Mouse (Mus musculus) forebrain, embryonic 15.5 days (tissue): ENCODE results near the gene Itgb2. TPM values are rescaled to one million over a fixed set of nuclear protein-coding genes. Genes with fewer than 3 reads are reported as not detected.
A peak's percentile ranks its signal among the peaks of the same experiment; 100 is the strongest.

Experiments
- ATAC-seq: fragments of 200-750 bp; cut with Nextera tagmentation; replicated peaks from 2 replicates; pipeline ENCODE4 v1.8.0; 2017; ENCODE audit warnings: mild to moderate bottlenecking, moderate TSS enrichment, moderate library complexity
- H3K27ac ChIP-seq: fragments of 300-500 bp; sonication (generic); replicated peaks from 2 replicates; pipeline ENCODE4 v1.5.1; 2015; ENCODE audit warnings: mild to moderate bottlenecking, inconsistent platforms
- H3K27me3 ChIP-seq: fragments of 300-500 bp; sonication (generic); 2 replicates; pipeline ENCODE4 v1.6.1; 2015; ENCODE audit warnings: inconsistent platforms
- H3K36me3 ChIP-seq: fragments of 300-500 bp; sonication (generic); 2 replicates; pipeline ENCODE4 v1.6.1; 2015; ENCODE audit warnings: mild to moderate bottlenecking, inconsistent platforms
- H3K4me1 ChIP-seq: fragments of 300-500 bp; sonication (generic); 2 replicates; pipeline ENCODE4 v1.6.1; 2015; ENCODE audit warnings: inconsistent platforms
- H3K4me2 ChIP-seq: fragments of 300-500 bp; sonication (generic); replicated peaks from 2 replicates; pipeline ENCODE4 v1.6.1; 2015; ENCODE audit warnings: mild to moderate bottlenecking, inconsistent platforms
- H3K4me3 ChIP-seq: fragments of 300-500 bp; sonication (generic); 2 replicates; pipeline ENCODE4 v1.5.1; 2015; ENCODE audit warnings: mild to moderate bottlenecking, inconsistent platforms
- H3K9ac ChIP-seq: fragments of 300-500 bp; sonication (generic); replicated peaks from 2 replicates; pipeline ENCODE4 v1.6.1; 2015; ENCODE audit warnings: mild to moderate bottlenecking, inconsistent platforms
- H3K9me3 ChIP-seq: fragments of 300-500 bp; sonication (generic); 2 replicates; pipeline ENCODE4 v1.6.1; 2016; ENCODE audit warnings: inconsistent platforms
- WGBS: fragments of 180-500 bp; shearing (Covaris S2); methylation state at CpG from one replicate; pipeline ENCODE4 v1.1.7; 2015; ENCODE audit warnings: mixed read lengths; 5-methylcytosine and 5-hydroxymethylcytosine counted together
- polyA plus RNA-seq: library from polyadenylated mRNA; unstranded; fragments of >200 nt; fragmentation: Nextera tagmentation; extraction: Ambion mirVana; gene quantifications from 2 replicates; pipeline ENCODE4 v1.2.1, GENCODE M21; 2015

Gene Itgb2
- polyA plus RNA-seq, 1 experiment from 2014 or later = 0.87 TPM

DNA sequence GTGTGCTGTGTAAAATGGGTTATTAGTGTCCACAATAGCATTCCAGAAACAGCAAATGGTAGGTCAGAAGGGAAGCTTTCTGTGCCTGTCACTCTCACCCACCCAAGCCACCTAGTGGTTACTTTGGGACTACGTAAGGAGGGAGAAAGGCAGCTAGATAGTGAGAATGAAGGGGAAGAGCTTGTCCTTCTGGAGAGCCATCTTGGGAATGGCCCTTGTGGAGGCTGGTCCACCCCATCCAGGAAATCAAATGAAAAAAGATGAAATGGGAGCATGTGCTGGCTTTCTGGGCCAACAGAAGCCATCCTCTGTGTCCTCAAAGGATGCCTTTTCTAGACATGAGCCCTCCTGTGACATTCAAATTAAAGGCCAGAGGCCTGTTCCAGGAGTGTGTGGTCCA, 75.3 kb downstream of the Itgb2 start:
- Histone ChIP-seq H3K4me3 (peak overlapping the region; percentile 93), H3K9me3 (no peaks in the 10 kb centered on the region), H3K4me1 (peaks cover 24% of the 10 kb centered on the region), H3K36me3 (peaks cover 7% of the 10 kb centered on the region; the same call in 1 of the 2 replicates), H3K4me2 (peak overlapping the region; percentile 84), H3K9ac (no peak overlapping the region), H3K27me3 (no peaks in the 10 kb centered on the region), H3K27ac (peak overlapping the region; percentile 95)
- 38% methylated on average over 1 of the region's 1 CpGs for WGBS
- peak; percentile 17; the same call in 1 of the 2 replicates for ATAC-seq

DNA sequence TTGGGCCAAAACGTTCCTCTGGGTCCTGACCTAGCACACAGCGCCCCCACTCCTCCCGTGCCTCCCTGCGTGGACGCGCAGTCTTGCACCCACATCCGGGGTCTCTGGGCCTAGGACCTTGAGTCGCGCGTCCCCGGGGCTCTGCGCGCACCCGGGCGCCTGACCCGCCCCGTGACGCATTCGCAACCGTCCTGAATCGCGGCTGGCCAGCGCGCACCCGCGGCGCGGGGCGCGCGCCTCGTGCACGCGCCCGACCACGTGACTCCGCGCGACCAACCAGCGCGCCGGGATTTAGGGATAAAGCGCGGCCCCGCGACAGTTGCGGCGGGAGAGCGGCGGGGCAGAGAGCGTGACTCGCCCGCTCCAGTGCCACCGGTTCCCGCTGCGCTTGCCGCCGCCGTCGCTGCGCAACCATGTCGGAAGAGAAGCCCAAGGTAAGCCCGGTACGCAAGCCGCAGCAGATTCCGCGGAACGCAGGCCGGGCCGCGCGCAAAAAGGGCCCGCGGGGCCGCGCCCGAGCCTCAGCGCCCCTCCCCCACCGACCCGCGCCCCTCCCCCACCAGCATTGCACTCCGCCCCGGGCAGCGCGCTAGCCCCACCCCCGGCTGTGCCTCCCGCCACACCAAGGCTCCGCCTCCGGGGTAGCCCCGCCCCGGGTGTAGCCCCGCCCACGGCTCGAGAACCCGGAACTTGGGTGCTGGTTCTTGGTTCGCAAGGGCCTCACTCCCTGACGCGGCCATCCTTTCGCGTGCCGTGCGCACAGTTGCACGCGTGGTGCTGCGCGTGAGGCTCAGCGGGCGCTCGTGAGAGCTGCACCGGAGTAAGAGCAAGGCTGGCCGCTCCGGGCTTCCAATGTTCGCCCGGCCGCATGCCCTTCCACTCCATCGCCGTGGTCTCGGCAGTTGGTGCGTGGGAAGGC, 76.1 kb downstream of the Itgb2 start, which contains the start of the genes Sumo3 and Gm49325:
Gene Sumo3 (plus strand): TSS at position 190 of the 919 bp plus-strand sequence.
Gene Gm49325 (plus strand): TSS at position 290 of the 919 bp plus-strand sequence.
- peaks cover 28% of the 10 kb centered on the region for H3K4me1 ChIP-seq
- no peaks in the 10 kb centered on the region for H3K27me3 ChIP-seq
- H3K4me3 ChIP-seq = peak within 1 kb of the TSS; percentile 93
- ATAC-seq = peak; percentile 83
- H3K9me3 ChIP-seq = no peaks in the 10 kb centered on the region
- peak within 1 kb of the TSS; percentile 95 for H3K27ac ChIP-seq
- WGBS = 1% methylated on average over 105 of the region's 119 CpGs
- peak within 1 kb of the TSS; percentile 84 for H3K4me2 ChIP-seq
- H3K36me3 ChIP-seq = peaks cover 15% of the 10 kb centered on the region; the same call in 1 of the 2 replicates
- H3K9ac ChIP-seq = peak within 1 kb of the TSS; percentile 77

DNA sequence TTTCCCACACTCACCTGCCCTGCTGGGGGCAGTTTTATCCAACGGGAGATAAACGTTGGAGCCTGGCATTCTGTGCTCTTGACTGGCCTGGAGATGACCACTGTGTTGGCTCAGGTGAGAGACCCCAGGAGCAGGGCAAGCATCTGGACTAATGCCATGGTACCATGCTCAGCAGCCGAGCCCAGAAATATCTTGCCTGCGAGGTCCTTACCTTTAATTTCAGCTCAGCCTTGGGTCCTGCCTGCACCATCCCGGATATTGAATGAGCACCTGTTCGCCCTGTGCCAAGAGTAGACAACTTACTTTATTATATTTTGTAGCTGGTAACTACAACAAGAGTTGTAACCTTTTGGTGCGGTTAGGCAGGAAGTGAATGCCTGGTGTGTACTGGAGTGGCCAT, 76.8 kb downstream of the Itgb2 start:
- no peaks in the 10 kb centered on the region for H3K27me3 ChIP-seq
- peak overlapping the region; percentile 77 for H3K9ac ChIP-seq
- peaks cover 18% of the 10 kb centered on the region; the same call in 1 of the 2 replicates for H3K36me3 ChIP-seq
- H3K4me3 ChIP-seq = peak overlapping the region; percentile 93
- peaks cover 28% of the 10 kb centered on the region for H3K4me1 ChIP-seq
- peak overlapping the region; percentile 84 for H3K4me2 ChIP-seq
- H3K27ac ChIP-seq = peak overlapping the region; percentile 95
- peak; percentile 36 for ATAC-seq
- H3K9me3 ChIP-seq = no peaks in the 10 kb centered on the region
- 41% methylated on average over 7 of the region's 7 CpGs for WGBS

DNA sequence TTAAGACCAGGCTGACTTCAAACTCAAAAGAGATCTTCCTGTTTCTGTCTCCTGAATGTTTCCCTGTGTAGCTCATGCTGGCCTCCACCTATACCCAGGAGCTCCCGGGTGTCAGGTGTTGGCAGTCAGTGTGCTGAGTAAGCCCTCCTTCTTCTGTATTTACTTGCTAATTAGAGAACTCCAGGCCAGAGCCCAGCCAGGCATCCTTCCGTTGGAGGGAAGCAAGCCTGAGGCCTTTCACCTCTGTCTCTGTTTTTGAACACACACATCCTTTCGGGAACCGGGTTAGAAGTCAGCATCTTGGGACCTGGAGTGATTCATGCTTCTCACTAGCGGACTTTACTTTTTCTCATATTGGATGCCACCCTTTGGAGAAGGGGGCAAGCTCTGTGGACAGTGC, 77.4 kb downstream of the Itgb2 start:
- ATAC-seq = no peak
- H3K9ac ChIP-seq = no peak overlapping the region
- peak overlapping the region; percentile 93; the same call in 1 of the 2 replicates for H3K4me3 ChIP-seq
- 71% methylated on average over 5 of the region's 5 CpGs for WGBS
- no peak overlapping the region for H3K27ac ChIP-seq
- peaks cover 28% of the 10 kb centered on the region for H3K4me1 ChIP-seq
- H3K4me2 ChIP-seq = peak overlapping the region; percentile 84
- H3K27me3 ChIP-seq = no peaks in the 10 kb centered on the region
- no peaks in the 10 kb centered on the region for H3K9me3 ChIP-seq
- peaks cover 23% of the 10 kb centered on the region; the same call in 1 of the 2 replicates for H3K36me3 ChIP-seq

DNA sequence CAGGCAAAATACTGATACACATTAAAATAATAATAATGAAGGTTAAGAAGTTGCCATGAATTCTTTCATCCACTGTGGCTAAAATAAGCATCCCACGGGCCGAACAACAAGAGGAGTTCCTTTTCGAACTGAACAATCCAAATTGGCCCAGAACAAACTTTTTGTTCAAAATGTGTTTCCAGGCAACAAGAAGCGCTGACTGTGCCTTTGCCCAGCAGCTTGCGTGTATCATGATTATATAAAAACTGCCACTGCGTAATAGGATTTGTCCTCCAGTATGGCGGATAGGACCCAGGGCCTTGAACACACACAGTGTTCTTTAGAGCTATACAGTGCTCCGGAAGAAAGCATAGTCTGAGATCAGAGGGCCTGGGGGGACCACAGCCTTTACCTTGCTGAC, 78.5 kb downstream of the Itgb2 start:
- H3K36me3 ChIP-seq = peaks cover 32% of the 10 kb centered on the region
- H3K27ac ChIP-seq = no peak overlapping the region
- no peak for ATAC-seq
- no peaks in the 10 kb centered on the region for H3K9me3 ChIP-seq
- WGBS = 93% methylated on average over 8 of the region's 8 CpGs
- peaks cover 28% of the 10 kb centered on the region for H3K4me1 ChIP-seq
- no peak overlapping the region for H3K4me2 ChIP-seq
- no peaks in the 10 kb centered on the region for H3K27me3 ChIP-seq
- no peak overlapping the region for H3K9ac ChIP-seq
- H3K4me3 ChIP-seq = no peak overlapping the region

DNA sequence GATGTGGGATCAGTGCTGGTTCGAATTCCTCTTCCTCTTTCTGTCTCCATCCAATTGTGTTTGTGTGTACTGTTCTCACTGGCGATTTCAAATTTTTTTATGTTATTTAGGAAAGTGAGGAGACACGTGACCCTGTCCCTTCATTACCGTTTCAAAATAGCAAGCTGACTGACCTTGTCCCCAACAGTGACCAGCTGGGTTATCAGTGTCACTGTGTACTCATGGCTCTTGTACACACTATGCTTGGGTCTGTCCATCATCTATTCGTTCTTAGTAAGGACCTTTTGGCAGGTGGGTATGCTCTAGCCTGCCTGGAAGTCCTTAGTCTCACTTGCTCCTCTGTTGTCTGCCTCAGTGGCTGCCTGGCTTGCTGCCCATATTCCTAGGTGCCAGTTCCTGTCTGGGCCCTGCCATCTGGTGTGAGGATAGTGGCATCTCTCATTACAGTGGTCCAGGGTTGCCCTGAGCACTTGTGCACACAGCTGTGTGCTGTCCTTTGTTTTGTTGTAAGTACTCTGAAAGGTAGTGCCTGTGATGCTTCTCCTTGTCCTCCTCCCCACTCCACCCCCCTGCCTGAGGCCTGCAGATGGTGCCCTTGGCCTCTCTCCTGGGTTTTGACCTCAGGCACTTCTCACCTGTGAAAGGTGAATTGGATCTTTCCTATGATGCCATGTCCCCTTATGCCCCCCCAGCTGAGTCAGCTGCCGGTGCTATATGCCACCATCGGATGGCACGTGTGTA, 80.3 kb downstream of the Itgb2 start:
- H3K4me3 ChIP-seq = no peak overlapping the region
- 86% methylated on average over 8 of the region's 8 CpGs for WGBS
- H3K9ac ChIP-seq = no peak overlapping the region
- H3K9me3 ChIP-seq = no peaks in the 10 kb centered on the region
- H3K36me3 ChIP-seq = peaks cover 46% of the 10 kb centered on the region
- H3K27me3 ChIP-seq = no peaks in the 10 kb centered on the region
- H3K27ac ChIP-seq = no peak overlapping the region
- peaks cover 28% of the 10 kb centered on the region for H3K4me1 ChIP-seq
- ATAC-seq = no peak
- H3K4me2 ChIP-seq = no peak overlapping the region

DNA sequence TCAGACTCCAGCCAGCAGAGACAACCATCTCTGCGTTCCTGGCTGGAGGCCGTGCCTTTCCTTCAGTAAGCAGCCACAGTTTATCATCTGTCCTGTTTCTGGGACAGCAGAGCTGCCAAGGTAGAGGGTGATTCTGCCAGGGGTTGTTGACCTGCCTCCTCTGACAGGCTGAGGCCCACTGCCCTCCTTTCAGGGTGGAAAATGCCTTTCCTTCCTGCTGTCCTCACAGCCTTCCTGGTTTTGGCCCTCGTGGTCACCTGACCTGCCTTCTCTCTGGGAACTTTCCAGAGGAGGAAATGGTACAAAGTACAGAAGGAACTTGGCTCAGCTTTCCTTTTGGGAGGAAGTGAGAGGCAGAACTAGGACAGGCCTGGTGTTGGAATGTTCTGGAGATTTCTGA, 83.4 kb downstream of the Itgb2 start:
- H3K4me1 ChIP-seq = peaks cover 9% of the 10 kb centered on the region; the same call in 1 of the 2 replicates
- 0 out of 2 replicates have a peak overlapping the region, but pooled peaks have one; percentile 3 for H3K27ac ChIP-seq
- H3K9me3 ChIP-seq = no peaks in the 10 kb centered on the region
- H3K4me3 ChIP-seq = no peak overlapping the region
- H3K27me3 ChIP-seq = no peaks in the 10 kb centered on the region
- ATAC-seq = no peak
- 97% methylated on average over 3 of the region's 3 CpGs for WGBS
- no peak overlapping the region for H3K9ac ChIP-seq
- H3K36me3 ChIP-seq = peaks cover 75% of the 10 kb centered on the region
- H3K4me2 ChIP-seq = no peak overlapping the region

Other genes starting within 250 kb of the Itgb2 start
- gene Adarb1, start 112.0 kb upstream of the Itgb2 start, polyA plus RNA-seq = 11.9 and 12.6 TPM in 2 replicates
- 43.0 and 44.2 TPM in 2 replicates for gene Fam207a, start 14.5 kb upstream of the Itgb2 start, polyA plus RNA-seq
- gene Pttg1ip, start 51.5 kb downstream of the Itgb2 start, polyA plus RNA-seq = 67.5 and 71.0 TPM in 2 replicates
- 318 and 322 TPM in 2 replicates for gene Sumo3, start 75.8 kb downstream of the Itgb2 start, polyA plus RNA-seq
- 4.2 and 8.6 TPM in 2 replicates for gene Gm49325, start 75.9 kb downstream of the Itgb2 start, polyA plus RNA-seq
- gene Ube2g2, start 92.0 kb downstream of the Itgb2 start, polyA plus RNA-seq = 108 and 117 TPM in 2 replicates
- gene Tspear, start 156.3 kb downstream of the Itgb2 start, polyA plus RNA-seq = 0.17 and 0.52 TPM in 2 replicates
- gene Gm19402, start 160.5 kb downstream of the Itgb2 start, polyA plus RNA-seq = not detected in 2 replicates
- not detected in 2 replicates for gene Gm9508, start 167.0 kb downstream of the Itgb2 start, polyA plus RNA-seq
- not detected in 2 replicates for gene Gm10272, start 176.4 kb downstream of the Itgb2 start, polyA plus RNA-seq
- not detected in 2 replicates for gene Gm10024, start 181.2 kb downstream of the Itgb2 start, polyA plus RNA-seq
- gene Gm10142, start 185.6 kb downstream of the Itgb2 start, polyA plus RNA-seq = not detected in 2 replicates
- gene Krtap12-1, start 190.3 kb downstream of the Itgb2 start, polyA plus RNA-seq = not detected in 2 replicates
- gene Gm10100, start 196.2 kb downstream of the Itgb2 start, polyA plus RNA-seq = not detected in 2 replicates
- not detected in 2 replicates for gene Gm18596, start 212.4 kb downstream of the Itgb2 start, polyA plus RNA-seq
- gene Gm9736, start 221.1 kb downstream of the Itgb2 start, polyA plus RNA-seq = not detected in 2 replicates
- gene Gm3233, start 229.4 kb downstream of the Itgb2 start, polyA plus RNA-seq = not detected in 2 replicates
- gene Gm3238, start 241.1 kb downstream of the Itgb2 start, polyA plus RNA-seq = not detected in 2 replicates
- gene Gm7138, start 246.7 kb downstream of the Itgb2 start, polyA plus RNA-seq = not detected in 2 replicates